16 mouse cellular contexts compared by ENCODE assay signal in the genomic region with DNA sequence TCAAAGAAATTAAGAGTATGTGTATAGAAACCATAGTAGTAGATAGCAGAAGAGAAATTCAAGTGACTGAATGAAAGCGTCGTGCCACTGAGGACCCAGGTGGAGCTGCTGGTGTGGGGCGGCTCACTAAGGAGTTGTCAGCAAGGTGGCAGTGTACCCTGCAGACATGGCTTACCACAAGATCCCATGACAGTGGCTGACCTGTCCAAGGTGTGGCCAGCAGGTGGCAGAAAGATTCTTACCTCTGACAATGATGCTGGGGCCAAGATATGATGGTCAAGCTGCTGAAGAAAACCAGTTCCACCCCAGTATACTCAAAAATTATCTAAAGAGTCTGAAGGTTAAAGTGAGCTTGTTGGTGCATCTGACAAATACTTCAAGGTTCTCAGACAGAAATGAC. TPM values are rescaled to one million over a fixed set of nuclear protein-coding genes. Genes with fewer than 3 reads are reported as not detected.
A peak's percentile ranks its signal among the peaks of the same experiment; 100 is the strongest.
DNase-seq lines count a peak whose midpoint lies in the region; ATAC-seq and TF ChIP-seq lines count a peak whose summit lies in the region.
"Had no signal": no experiment of that assay in that cellular context is flagged by ENCODE, and none has a peak within 500 bp of the region (broad histone marks: within the 10 kb centered on the region; RNA-seq: fewer than 3 reads in every experiment).

No protein-coding gene starts in this region.

- H3K4me3 ChIP-seq in layer of hippocampus, adult 2 months, result no peak overlapping the region
- no peak overlapping the region for H3K4me3 ChIP-seq in thymus, adult 2 months (ENCODE audit: control insufficient read depth, insufficient read depth, low read length)
- H3K4me3 ChIP-seq: embryonic facial prominence, embryonic 13.5 days; hindbrain, embryonic 10.5 days; liver, embryonic 13.5 days; megakaryocyte, embryonic 14.5 days; neural tube, embryonic 13.5 days had no signal

- POLR2A ChIA-PET in Patski (lab: Charles Lee), result no interaction called here

- ATAC-seq in Patski, result no peak
- ATAC-seq in CD4-positive, CD25-positive, alpha-beta regulatory T cell, adult 4 months, result no peak

- no peaks in the 10 kb centered on the region for H3K36me3 ChIP-seq in thymus, adult 2 months (ENCODE audit: control insufficient read depth, insufficient read depth, low read length)
- H3K36me3 ChIP-seq: embryonic facial prominence, embryonic 13.5 days; hindbrain, embryonic 10.5 days; liver, embryonic 13.5 days; neural tube, embryonic 13.5 days had no signal

- CTCF ChIA-PET in Patski (lab: Charles Lee), result interaction anchor here (0.6 kb wide), 1 partner anchor 67 kb away, joined by 3 read pairs; no protein-coding TSS in a partner anchor

- H3K4me1 ChIP-seq in thymus, adult 2 months (replicated peaks; ENCODE audit: control insufficient read depth, insufficient read depth, low read length), result no peaks in the 10 kb centered on the region
- H3K4me1 ChIP-seq: embryonic facial prominence, embryonic 13.5 days; hindbrain, embryonic 10.5 days; liver, embryonic 13.5 days; megakaryocyte, embryonic 14.5 days; neural tube, embryonic 13.5 days had no signal

- no peak overlapping the region for H3K27ac ChIP-seq in layer of hippocampus, adult 2 months
- H3K27ac ChIP-seq in thymus, adult 2 months (ENCODE audit: control insufficient read depth, insufficient read depth, low read length), result no peak overlapping the region
- H3K27ac ChIP-seq: embryonic facial prominence, embryonic 13.5 days; hindbrain, embryonic 10.5 days; liver, embryonic 13.5 days; neural tube, embryonic 13.5 days had no signal

- no peak for TF ChIP-seq POLR2A in thymus, adult 2 months (IDR thresholded peaks at IDR 0.05; ENCODE audit: control insufficient read depth, extremely low read depth, insufficient read depth, low read length, poor library complexity)

- 89% methylated on average over 3 of the region's 3 CpGs for WGBS in thymus, adult 2 months

- peak; percentile 16; the same call in 1 of the 2 replicates for TF ChIP-seq CTCF in layer of hippocampus, adult 2 months (conservative IDR thresholded peaks at IDR 0.05)
- TF ChIP-seq CTCF in Patski (IDR thresholded peaks at IDR 0.05), result peak; percentile 27
- no peak for TF ChIP-seq CTCF in thymus, adult 2 months (IDR thresholded peaks at IDR 0.05; ENCODE audit: borderline replicate concordance, control insufficient read depth, extremely low read depth, insufficient read depth, low read length, poor library complexity)

- H3K27me3 ChIP-seq in Patski, result no peaks in the 10 kb centered on the region
- H3K27me3 ChIP-seq in thymus, adult 2 months (ENCODE audit: control insufficient read depth, insufficient read depth, low read length), result no peaks in the 10 kb centered on the region
- H3K27me3 ChIP-seq: embryonic facial prominence, embryonic 13.5 days; liver, embryonic 13.5 days; neural tube, embryonic 13.5 days had no signal

- no peak for DNase-seq in layer of hippocampus, adult 2 months (ENCODE audit: low spot score in 2 of 2)
- no peak for DNase-seq in layer of hippocampus, adult 18-20 months (ENCODE audit: low spot score in 2 of 2)
- DNase-seq in Patski (ENCODE audit: low read depth, low spot score), result no peak
- peak; percentile 56 for DNase-seq in kidney, postnatal 14 days
- peak; percentile 47 for DNase-seq in lung, postnatal 14 days
- no peak for DNase-seq in thymus, adult 2 months
- DNase-seq in embryo, embryonic 9.5 days (ENCODE audit: extremely low spot score), result no peak
- DNase-seq: liver, embryonic 13.5 days; thymus, postnatal 25 days had no signal

- in situ Hi-C loops in Patski (cut with MboI; ENCODE audit: low pct_unique_long_range_greater_than_20kb), result no loop called here

RNA-seq across cellular contexts. Expression of a gene that starts 41.6 kb away (rescaled TPM):
- under 1 TPM; 0.18 to 0.25 TPM for total RNA-seq in layer of hippocampus, adult 2 months (2021)
- under 1 TPM; 0.10 to 0.15 TPM for total RNA-seq in layer of hippocampus, adult 18-20 months (2021)
- polyA plus RNA-seq in Patski (2021), result not detected
- polyA plus RNA-seq in thymus, adult 2 months (2012; rRNA removed), result 6.5 and 7.1 TPM in 2 replicates
- 1 to 10 TPM; 6.3 to 7.3 TPM for polyA plus RNA-seq in CD4-positive, CD25-positive, alpha-beta regulatory T cell, adult 4 months (2017; shearing (Covaris generic))
- total RNA-seq: common myeloid progenitor, adult 5-6 weeks; gastrocnemius, postnatal 4 days had no signal
- polyA plus RNA-seq: neural tube, embryonic 13.5 days had no signal

RNA-seq across cellular contexts. Expression of a gene that starts 49.3 kb away (rescaled TPM):
- 10 to 100 TPM; 40.0 to 46.5 TPM for total RNA-seq in layer of hippocampus, adult 2 months (2021)
- 10 to 100 TPM; 40.5 to 41.9 TPM for total RNA-seq in layer of hippocampus, adult 18-20 months (2021)
- 0.30 TPM for polyA plus RNA-seq in Patski (2021)
- 5.5 and 7.1 TPM in 2 replicates for polyA plus RNA-seq in thymus, adult 2 months (2012; rRNA removed)
- polyA plus RNA-seq in CD4-positive, CD25-positive, alpha-beta regulatory T cell, adult 4 months (2017; shearing (Covaris generic)), result 10 to 100 TPM; 17.3 to 27.1 TPM

Comparison
In these comparisons a context has a peak if more than half of its experiments do, and no peak if none do; other contexts are left out.
1. DNase-seq: peak in kidney, postnatal 14 days (single experiment) and lung, postnatal 14 days (single experiment); none in layer of hippocampus, adult 2 months (0 of 2), layer of hippocampus, adult 18-20 months (0 of 2), Patski (single experiment), thymus, adult 2 months (single experiment) and embryo, embryonic 9.5 days (single experiment).